Mouse (Mus musculus) embryo, embryonic 11.5 days (tissue): ENCODE results near the gene Cks1b.

Source experiments
- DNase-seq: peaks from one replicate; pipeline ENCODE4 v3.0.0-alpha.2; 2012; ENCODE audit warnings: low read depth, low spot score

Gene Cks1b

DNA sequence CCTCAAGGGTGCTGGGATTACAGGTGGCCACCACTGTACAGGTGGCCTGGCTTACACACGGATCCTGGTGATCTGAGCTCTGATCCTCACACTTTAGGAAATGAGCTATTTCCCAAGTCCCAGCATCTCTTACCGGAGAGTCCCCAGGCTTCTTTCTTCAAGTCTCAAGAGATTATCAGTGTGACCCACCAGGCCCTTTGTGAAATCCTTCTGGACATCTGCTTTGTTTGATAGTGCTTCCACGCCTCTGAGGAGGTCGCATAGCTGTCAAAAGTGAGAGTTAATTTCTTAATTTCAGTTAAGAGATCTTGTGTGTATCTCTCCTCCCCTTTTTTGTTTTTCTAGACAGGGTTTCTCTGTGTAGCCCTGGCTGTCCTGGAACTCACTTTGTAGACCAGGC, 7.7 kb upstream of the Cks1b start:
- no peak for DNase-seq

GRCm38 (mm10) chr3:89425141-89425525, 7.0 kb upstream of the Cks1b start:
- no peak for DNase-seq

DNA sequence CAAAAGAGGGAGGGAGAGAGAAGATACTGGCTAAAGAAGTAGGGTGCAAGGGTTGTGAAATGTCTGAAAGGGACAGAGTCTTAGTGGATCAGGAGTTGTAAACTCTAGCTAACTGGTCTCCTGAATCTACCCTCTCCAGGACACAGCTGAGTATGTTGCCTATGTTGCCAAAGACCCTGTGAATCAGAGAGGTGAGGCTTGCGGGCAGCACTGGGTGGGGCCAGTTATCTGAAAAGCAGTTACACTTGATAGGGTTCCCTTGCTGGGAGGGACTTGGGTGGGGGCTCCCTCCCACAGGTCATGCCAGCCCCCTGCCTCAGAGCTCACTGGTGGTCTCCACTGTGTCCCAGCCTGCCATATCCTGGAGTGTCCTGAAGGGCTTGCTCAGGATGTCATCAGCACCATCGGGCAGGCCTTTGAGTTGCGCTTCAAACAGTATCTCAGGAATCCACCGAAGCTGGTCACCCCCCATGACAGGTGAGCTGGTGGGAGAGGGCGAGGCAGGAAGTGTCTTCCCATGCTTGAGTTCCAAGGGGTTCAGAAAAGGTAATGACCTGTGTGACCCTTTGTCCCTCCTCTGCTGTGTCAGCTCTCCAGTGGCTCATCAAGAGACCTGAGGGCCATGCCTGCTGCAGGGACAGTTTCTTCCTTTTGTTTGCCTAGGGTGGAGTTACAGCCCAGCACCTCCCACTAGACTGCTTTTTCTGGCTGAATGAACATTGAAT, 6.4 kb upstream of the Cks1b start:
- no peak for DNase-seq

GRCm38 (mm10) chr3:89422556-89423205, 4.5 kb upstream of the Cks1b start:
- DNase-seq: no peak

DNA sequence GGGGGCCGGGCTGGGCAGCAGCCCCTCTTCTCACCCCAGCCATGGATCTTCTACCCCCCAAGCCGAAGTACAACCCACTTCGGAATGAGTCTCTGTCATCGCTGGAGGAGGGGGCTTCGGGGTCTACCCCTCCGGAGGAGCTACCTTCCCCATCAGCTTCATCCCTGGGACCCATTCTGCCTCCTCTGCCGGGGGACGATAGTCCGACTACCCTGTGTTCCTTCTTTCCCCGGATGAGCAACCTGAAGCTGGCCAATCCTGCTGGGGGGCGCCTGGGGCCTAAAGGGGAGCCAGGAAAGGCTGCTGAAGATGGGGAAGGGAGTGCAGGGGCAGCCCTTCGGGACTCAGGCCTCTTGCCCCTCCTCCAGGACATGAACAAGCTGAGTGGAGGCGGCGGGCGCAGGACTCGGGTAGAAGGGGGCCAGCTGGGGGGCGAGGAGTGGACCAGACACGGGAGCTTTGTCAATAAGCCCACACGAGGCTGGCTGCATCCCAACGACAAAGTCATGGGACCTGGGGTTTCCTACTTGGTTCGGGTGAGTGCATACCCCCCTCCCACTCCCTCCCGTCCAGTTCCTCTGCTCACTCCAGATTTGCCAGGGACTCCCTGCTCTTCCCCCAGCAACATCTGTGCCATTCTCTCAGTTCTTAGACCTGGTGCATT, 3.8 kb upstream of the Cks1b start:
- DNase-seq: no peak

GRCm38 (mm10) chr3:89421002-89421774, 3.0 kb upstream of the Cks1b start:
- no peak for DNase-seq

DNA sequence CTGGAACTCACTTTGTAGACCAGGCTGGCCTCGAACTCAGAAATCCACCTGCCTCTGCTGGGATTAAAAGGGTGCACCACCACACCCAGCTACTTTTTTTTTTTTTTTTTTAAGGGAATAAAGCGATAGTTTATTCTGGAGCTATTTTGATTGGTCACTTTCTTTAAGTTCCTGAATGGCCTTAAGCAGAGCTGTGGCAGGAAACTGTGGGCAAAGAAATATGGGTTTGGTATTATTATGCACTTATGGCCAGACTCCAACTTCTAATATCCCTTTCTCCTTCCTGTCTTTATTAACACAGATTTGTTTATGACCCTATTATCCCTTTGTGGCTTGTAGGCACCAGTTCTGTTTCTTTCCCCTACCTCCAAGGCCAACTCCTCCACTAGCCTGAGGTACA, 2.2 kb upstream of the Cks1b start:
- no peak for DNase-seq

- no peak for DNase-seq
Observed at GRCm38 (mm10) chr3:89419981-89420380, 1.8 kb upstream of the Cks1b start.

DNA sequence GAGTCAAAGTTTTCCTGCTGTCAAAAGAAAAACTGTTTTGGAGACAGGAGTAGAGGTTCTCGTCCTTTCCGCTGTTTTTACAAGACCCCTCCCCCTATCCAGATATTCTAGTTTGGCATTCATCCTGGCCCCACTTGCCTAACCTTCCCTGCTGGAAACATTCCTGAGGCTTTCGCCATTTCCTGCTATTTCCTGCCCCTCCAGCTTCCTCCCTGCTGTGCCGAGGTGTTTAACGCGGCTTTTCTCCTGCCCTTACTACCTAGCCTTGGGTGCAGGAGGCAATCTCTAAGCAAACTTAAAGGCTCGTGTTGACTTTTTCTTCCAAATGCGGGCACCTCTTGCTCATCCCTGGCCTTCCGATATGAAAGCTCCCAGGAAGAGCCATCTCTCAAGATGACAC, 1.4 kb upstream of the Cks1b start:
- DNase-seq: no peak

DNA sequence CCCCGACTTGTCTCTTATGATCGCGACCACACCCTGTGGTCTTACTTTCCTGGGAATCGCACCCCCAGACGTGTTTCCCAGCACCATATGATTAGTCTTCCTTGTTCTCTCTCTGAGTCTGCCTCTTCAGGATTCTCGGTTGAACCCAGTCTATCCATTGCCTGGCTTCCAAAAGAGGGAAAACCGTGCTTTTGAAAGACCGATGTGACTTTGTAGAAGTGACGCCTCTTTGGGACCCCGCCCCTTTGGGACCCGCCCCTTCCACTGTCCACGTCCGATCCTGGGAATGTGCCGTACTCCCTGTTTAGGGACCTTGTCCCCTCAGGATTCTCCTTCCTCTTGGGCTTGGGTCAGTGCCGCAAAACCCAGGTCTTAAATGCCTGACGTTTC, 673 bp upstream of the Cks1b start:
- DNase-seq: no peak

- DNase-seq: peak; percentile 80
Observed at GRCm38 (mm10) chr3:89417840-89418169, 378 bp downstream of the Cks1b start.

GRCm38 (mm10) chr3:89417131-89417530, 1.1 kb downstream of the Cks1b start:
- DNase-seq: no peak

DNA sequence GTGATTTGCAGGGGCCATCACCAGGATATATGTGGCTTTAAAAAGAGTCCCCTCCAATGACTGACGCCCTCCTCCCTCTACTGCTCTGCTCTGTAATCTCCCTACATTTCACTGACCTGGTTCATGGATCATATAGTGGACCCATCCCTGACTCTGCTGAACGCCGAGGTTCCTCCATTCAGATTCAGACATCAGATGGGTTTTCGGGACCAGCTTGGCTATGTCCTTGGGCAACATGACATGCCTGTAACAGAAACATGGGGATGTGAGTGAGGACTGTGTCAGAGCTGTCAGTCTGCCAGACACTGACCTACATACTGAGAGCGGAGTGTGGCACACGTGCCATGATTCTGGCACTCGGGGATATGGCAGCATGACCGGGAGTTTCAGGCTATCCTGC, 2.0 kb downstream of the Cks1b start:
- DNase-seq: no peak

DNA sequence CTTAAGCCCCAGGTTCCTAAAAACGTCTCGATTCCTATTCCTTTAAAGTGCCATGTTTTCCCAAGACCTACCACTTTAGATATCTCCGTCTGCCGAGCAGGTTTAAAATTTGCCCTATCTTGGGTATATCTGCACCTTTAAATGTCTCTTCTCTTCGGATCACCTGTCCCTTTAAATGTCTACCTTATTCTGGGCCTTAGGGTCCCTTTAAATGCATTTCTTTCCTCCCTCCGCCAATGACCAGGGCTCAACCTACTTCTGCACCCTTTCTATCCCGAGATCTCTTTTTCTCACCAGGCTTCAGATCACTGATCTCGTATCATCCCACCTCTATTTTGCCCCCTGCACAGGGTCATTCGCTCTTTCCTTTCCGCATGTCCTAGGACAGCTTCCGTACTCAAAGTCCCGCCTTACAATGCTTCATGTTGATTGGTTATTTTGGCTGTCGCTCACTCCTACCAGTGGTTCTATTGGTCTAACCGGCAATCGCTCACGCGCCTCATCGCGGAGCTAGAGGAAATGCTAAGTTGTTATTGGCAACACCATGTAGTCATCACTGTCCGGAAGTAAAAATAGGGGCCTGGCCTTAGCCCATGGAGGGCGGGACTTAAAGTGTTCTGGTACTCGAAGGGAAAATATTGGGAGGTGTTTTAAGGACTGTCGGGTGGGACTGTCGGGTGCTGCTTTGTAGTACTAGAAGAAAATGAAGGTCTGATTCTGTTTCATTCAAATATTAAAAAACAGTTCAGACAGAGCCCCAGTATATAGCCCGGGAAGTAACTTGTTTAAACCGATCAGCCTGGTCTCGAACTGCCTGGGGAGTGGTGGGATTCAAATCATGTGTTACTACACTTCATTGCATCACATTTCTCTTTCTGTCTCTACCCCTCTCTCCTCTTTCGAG, 6.4 kb downstream of the Cks1b start, which contains the start of gene Flad1:
Gene Flad1, minus strand, starts transcription at position 381 of the 904 bp plus-strand sequence.
- peak; percentile 99 for DNase-seq

- DNase-seq: no peak
Observed at GRCm38 (mm10) chr3:89410864-89411263, 7.3 kb downstream of the Cks1b start.

GRCm38 (mm10) chr3:89409701-89410100, 8.5 kb downstream of the Cks1b start:
- no peak for DNase-seq

- DNase-seq: no peak
Observed at GRCm38 (mm10) chr3:89408448-89408847, 9.7 kb downstream of the Cks1b start.

DNA sequence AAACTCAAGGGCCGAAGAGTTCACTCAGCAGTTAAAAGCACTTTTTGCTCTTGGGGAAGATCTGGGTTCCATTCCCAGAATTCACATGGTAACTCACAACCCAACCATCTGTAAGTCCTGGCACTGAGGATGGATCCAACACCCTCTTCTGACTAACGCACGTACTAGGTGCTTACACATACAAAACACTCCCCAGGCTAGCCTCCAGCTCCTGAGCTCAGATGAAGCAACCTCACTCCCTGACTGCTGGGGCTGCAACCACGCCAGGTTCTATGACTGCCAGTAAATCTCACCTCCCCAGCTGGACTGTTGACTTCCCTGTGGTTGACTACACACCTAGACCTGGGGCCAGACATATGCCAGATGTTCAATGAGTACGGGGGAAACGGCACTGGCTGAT, 11.3 kb downstream of the Cks1b start:
- no peak for DNase-seq

DNA sequence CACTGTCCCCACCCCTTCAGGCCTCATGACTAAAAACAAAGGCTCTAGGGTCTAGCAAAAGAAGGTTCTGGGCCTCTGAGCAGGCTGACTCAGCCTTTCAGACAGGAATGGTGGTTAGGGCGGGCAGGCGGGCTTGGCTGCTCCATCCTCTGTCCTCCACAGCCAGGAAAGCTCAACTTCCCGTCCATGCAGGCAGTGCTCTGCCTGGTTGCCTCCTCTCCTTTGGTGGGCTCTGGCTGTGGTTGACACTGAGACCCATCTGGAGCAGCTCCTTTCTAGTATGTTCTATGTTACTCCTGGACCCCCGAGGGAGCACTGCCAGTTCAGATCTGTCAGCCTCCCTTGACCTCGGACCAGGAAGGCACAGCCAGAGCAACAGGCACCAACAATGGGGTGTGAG, 15.5 kb downstream of the Cks1b start, which contains the start of gene Lenep:
Gene Lenep, minus strand, starts transcription at position 101 of the 400 bp plus-strand sequence.
- DNase-seq: no peak

- DNase-seq: no peak
Observed at GRCm38 (mm10) chr3:89401329-89401728, 16.9 kb downstream of the Cks1b start.

DNA sequence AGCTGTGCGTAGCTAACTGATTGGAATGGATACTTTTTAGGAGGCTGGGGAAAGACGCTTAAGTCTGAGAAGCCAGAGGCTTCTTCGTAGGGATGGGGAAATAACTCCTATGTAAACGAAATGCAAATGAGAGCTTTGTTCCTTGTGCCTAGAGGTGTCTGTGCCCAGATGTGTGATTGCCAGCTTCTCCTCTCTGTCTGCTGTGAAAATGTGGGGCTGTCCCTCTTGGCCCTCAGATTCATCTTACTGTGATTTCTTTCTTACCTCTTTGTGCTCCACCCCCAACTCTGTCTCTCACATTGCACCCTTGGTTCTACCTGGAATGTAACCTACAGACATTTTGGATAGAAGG, 21.6 kb downstream of the Cks1b start:
- DNase-seq: no peak
